Mouse (Mus musculus): ENCODE measurements around the gene Lrp3.
"Not testable (repeated sequence)": the region's sequence is repeated elsewhere in the genome, so short reads cannot be mapped to it uniquely, and the experiment has no call there.

Gene Lrp3

GRCm38 (mm10) chr7:35215225-35215624 is at the start of gene Lrp3:
TSS of gene Lrp3 (minus strand) at chr7:35215498.
- DNase-seq (ENCODE audit: low spot score in 2 of 2) = peak; percentile 46 to 53

GRCm38 (mm10) chr7:35264746-35265145 is 49.4 kb upstream of the Lrp3 start:
- DNase-seq (ENCODE audit: low spot score in 2 of 2) = no peak

GRCm38 (mm10) chr7:35263595-35264489 is 48.5 kb upstream of the Lrp3 start:
- no peak for DNase-seq (ENCODE audit: low spot score in 2 of 2)

GRCm38 (mm10) chr7:35259384-35259783 is 44.1 kb upstream of the Lrp3 start:
- no peak for DNase-seq (ENCODE audit: low spot score in 2 of 2)

- no peak for DNase-seq (ENCODE audit: low spot score in 2 of 2)
Observed at GRCm38 (mm10) chr7:35258294-35258693, 43.0 kb upstream of the Lrp3 start.

- DNase-seq (ENCODE audit: low spot score in 2 of 2) = peak in 1 of 2 experiments; percentile 25
Observed at GRCm38 (mm10) chr7:35252041-35252558, 36.8 kb upstream of the Lrp3 start.

GRCm38 (mm10) chr7:35237935-35238334 is 22.6 kb upstream of the Lrp3 start:
- not testable (repeated sequence) for DNase-seq (ENCODE audit: low spot score in 2 of 2)

GRCm38 (mm10) chr7:35235308-35235707 is 20.0 kb upstream of the Lrp3 start:
- peak; percentile 50 for DNase-seq (ENCODE audit: low spot score in 2 of 2)

- peak; percentile 97 to 99 for DNase-seq (ENCODE audit: low spot score in 2 of 2)
Observed at GRCm38 (mm10) chr7:35234361-35235245, 19.3 kb upstream of the Lrp3 start.

- no peak for DNase-seq (ENCODE audit: low spot score in 2 of 2)
Observed at GRCm38 (mm10) chr7:35233861-35234260, 18.6 kb upstream of the Lrp3 start.

GRCm38 (mm10) chr7:35232796-35233455 is 17.6 kb upstream of the Lrp3 start:
- no peak for DNase-seq (ENCODE audit: low spot score in 2 of 2)

GRCm38 (mm10) chr7:35230333-35230732 is 15.0 kb upstream of the Lrp3 start:
- DNase-seq (ENCODE audit: low spot score in 2 of 2) = no peak

- no peak for DNase-seq (ENCODE audit: low spot score in 2 of 2)
Observed at GRCm38 (mm10) chr7:35220694-35221365, 5.5 kb upstream of the Lrp3 start.

GRCm38 (mm10) chr7:35215731-35216130 is 433 bp upstream of the Lrp3 start:
- no peak for DNase-seq (ENCODE audit: low spot score in 2 of 2)

- no peak for DNase-seq (ENCODE audit: low spot score in 2 of 2)
Observed at GRCm38 (mm10) chr7:35214442-35215222, 666 bp downstream of the Lrp3 start.

GRCm38 (mm10) chr7:35211791-35212190 is 3.5 kb downstream of the Lrp3 start:
- no peak for DNase-seq (ENCODE audit: low spot score in 2 of 2)

- no peak for DNase-seq (ENCODE audit: low spot score in 2 of 2)
Observed at GRCm38 (mm10) chr7:35199755-35200154, 15.5 kb downstream of the Lrp3 start.

- no peak for DNase-seq (ENCODE audit: low spot score in 2 of 2)
Observed at GRCm38 (mm10) chr7:35198981-35199754, 16.1 kb downstream of the Lrp3 start.

GRCm38 (mm10) chr7:35197022-35197421 is 18.3 kb downstream of the Lrp3 start:
- no peak for DNase-seq (ENCODE audit: low spot score in 2 of 2)

- DNase-seq (ENCODE audit: low spot score in 2 of 2) = no peak
Observed at GRCm38 (mm10) chr7:35191276-35191675, 24.0 kb downstream of the Lrp3 start.
